Mouse (Mus musculus) cerebral cortex, adult 2 months (tissue): ENCODE results near the gene Dram1.

ENCODE experiments used
- WGBS: fragments of 180-500 bp; shearing (Covaris S2); methylation state at CpG from one replicate; pipeline ENCODE4 v1.1.7; 2018; 5-methylcytosine and 5-hydroxymethylcytosine counted together

The Dram1 gene

GRCm38 (mm10) chr10:88379013-88379885 is at the start of gene Dram1, which contains the start of gene Gnptab:
Gene Dram1, minus strand, starts transcription at chr10:88379080.
Gene Gnptab, plus strand, starts transcription at chr10:88379132.
- under 1% methylated on average over 87 of the region's 87 CpGs for WGBS

GRCm38 (mm10) chr10:88427998-88428397 is 49.1 kb upstream of the Dram1 start:
- WGBS = 90% methylated on average over 6 of the region's 6 CpGs

GRCm38 (mm10) chr10:88426896-88427295 is 48.0 kb upstream of the Dram1 start:
- 51% methylated on average over 5 of the region's 5 CpGs for WGBS

- 82% methylated on average over 2 of the region's 2 CpGs for WGBS
These were observed 47.4 kb upstream of the Dram1 start for GRCm38 (mm10) chr10:88426158-88426816.

- 83% methylated on average over 19 of the region's 19 CpGs for WGBS
These were observed 42.0 kb upstream of the Dram1 start for GRCm38 (mm10) chr10:88420655-88421435.

- 59% methylated on average over 11 of the region's 11 CpGs for WGBS
These were observed 41.3 kb upstream of the Dram1 start for GRCm38 (mm10) chr10:88420141-88420541.

- WGBS = 85% methylated on average over 5 of the region's 5 CpGs
These were observed 38.8 kb upstream of the Dram1 start for GRCm38 (mm10) chr10:88417686-88418085.

GRCm38 (mm10) chr10:88412290-88412995 is 33.6 kb upstream of the Dram1 start:
- 65% methylated on average over 17 of the region's 17 CpGs for WGBS

- WGBS = 57% methylated on average over 2 of the region's 2 CpGs
These were observed 30.9 kb upstream of the Dram1 start for GRCm38 (mm10) chr10:88409751-88410150.

- WGBS = 89% methylated on average over 12 of the region's 12 CpGs
These were observed 29.2 kb upstream of the Dram1 start for GRCm38 (mm10) chr10:88407875-88408631.

GRCm38 (mm10) chr10:88405812-88406211 is 26.9 kb upstream of the Dram1 start:
- WGBS = 56% methylated on average over 7 of the region's 7 CpGs

- 83% methylated on average over 6 of the region's 6 CpGs for WGBS
These were observed 25.3 kb upstream of the Dram1 start for GRCm38 (mm10) chr10:88404220-88404619.

- WGBS = 93% methylated on average over 4 of the region's 4 CpGs
These were observed 24.1 kb upstream of the Dram1 start for GRCm38 (mm10) chr10:88403021-88403420.

- WGBS = 94% methylated on average over 5 of the region's 5 CpGs
These were observed 20.4 kb upstream of the Dram1 start for GRCm38 (mm10) chr10:88399271-88399670.

GRCm38 (mm10) chr10:88398668-88399243 is 19.9 kb upstream of the Dram1 start:
- 85% methylated on average over 6 of the region's 6 CpGs for WGBS

- 59% methylated on average over 9 of the region's 9 CpGs for WGBS
These were observed 13.4 kb upstream of the Dram1 start for GRCm38 (mm10) chr10:88392181-88392847.

- WGBS = 66% methylated on average over 9 of the region's 9 CpGs
These were observed 12.6 kb upstream of the Dram1 start for GRCm38 (mm10) chr10:88391495-88391894.

- 72% methylated on average over 10 of the region's 10 CpGs for WGBS
These were observed 11.4 kb upstream of the Dram1 start for GRCm38 (mm10) chr10:88390096-88390790.

- WGBS = 54% methylated on average over 4 of the region's 4 CpGs
These were observed 10.7 kb upstream of the Dram1 start for GRCm38 (mm10) chr10:88389576-88389975.
